Mouse (Mus musculus) T-helper 1 cell (primary cell): ENCODE results near the gene Cdkl1.

Experiments used
- in situ Hi-C: fragments of 300-600 bp; cut with MboI, MseI; formaldehyde crosslinking; loops from one replicate; pipeline ENCODE4 v1.15.1; 2025; ENCODE audit warnings: high pct_unique_total_duplicates

The Cdkl1 gene

GRCm38 (mm10) chr12:69790530-69791505 lies at the start of gene Cdkl1:
Gene Cdkl1, minus strand, starts transcription at chr12:69791267.
- in situ Hi-C loops: no loop called here

- in situ Hi-C loops: loop anchor here (10.0 kb wide), 1 partner anchor 816 kb away; no protein-coding TSS in a partner anchor
Measured at GRCm38 (mm10) chr12:69838376-69838775, 47.3 kb upstream of the Cdkl1 start.

- in situ Hi-C loops: loop anchor here (10.0 kb wide), 1 partner anchor 821 kb away; no protein-coding TSS in a partner anchor
Measured at GRCm38 (mm10) chr12:69833982-69834604, 43.0 kb upstream of the Cdkl1 start.

- in situ Hi-C loops: loop anchor here (10.0 kb wide), 1 partner anchor 823 kb away; no protein-coding TSS in a partner anchor
Measured at GRCm38 (mm10) chr12:69831239-69831910, 40.3 kb upstream of the Cdkl1 start.

- in situ Hi-C loops: no loop called here
Measured at GRCm38 (mm10) chr12:69828214-69828613, 37.1 kb upstream of the Cdkl1 start.

- in situ Hi-C loops: loop anchor here (25.0 kb wide), 1 partner anchor 762 kb away; no protein-coding TSS in a partner anchor
Measured at GRCm38 (mm10) chr12:69824881-69825597, 34.0 kb upstream of the Cdkl1 start.

- in situ Hi-C loops: loop anchor here (25.0 kb wide), 1 partner anchor 773 kb away; no protein-coding TSS in a partner anchor
Measured at GRCm38 (mm10) chr12:69814272-69814671, 23.2 kb upstream of the Cdkl1 start.

- in situ Hi-C loops: loop anchor here (25.0 kb wide), 1 partner anchor 774 kb away; no protein-coding TSS in a partner anchor
Measured at GRCm38 (mm10) chr12:69813596-69813995, 22.5 kb upstream of the Cdkl1 start.

- in situ Hi-C loops: loop anchor here (25.0 kb wide), 1 partner anchor 774 kb away; no protein-coding TSS in a partner anchor
Measured at GRCm38 (mm10) chr12:69812986-69813385, 21.9 kb upstream of the Cdkl1 start.

GRCm38 (mm10) chr12:69811976-69812375 lies 20.9 kb upstream of the Cdkl1 start:
- in situ Hi-C loops: loop anchor here (25.0 kb wide), 1 partner anchor 775 kb away; no protein-coding TSS in a partner anchor

- in situ Hi-C loops: loop anchor here (25.0 kb wide), 1 partner anchor 778 kb away; no protein-coding TSS in a partner anchor
Measured at GRCm38 (mm10) chr12:69809439-69809838, 18.4 kb upstream of the Cdkl1 start.

- in situ Hi-C loops: loop anchor here (25.0 kb wide), 1 partner anchor 780 kb away; no protein-coding TSS in a partner anchor
Measured at GRCm38 (mm10) chr12:69807399-69807985, 16.4 kb upstream of the Cdkl1 start.

- in situ Hi-C loops: loop anchor here (25.0 kb wide), 1 partner anchor 782 kb away; no protein-coding TSS in a partner anchor
Measured at GRCm38 (mm10) chr12:69805148-69805547, 14.1 kb upstream of the Cdkl1 start.

- in situ Hi-C loops: loop anchor here (25.0 kb wide), 1 partner anchor 783 kb away; no protein-coding TSS in a partner anchor
Measured at GRCm38 (mm10) chr12:69804393-69805070, 13.5 kb upstream of the Cdkl1 start.

- in situ Hi-C loops: loop anchor here (25.0 kb wide), 1 partner anchor 784 kb away; no protein-coding TSS in a partner anchor
Measured at GRCm38 (mm10) chr12:69803196-69803595, 12.1 kb upstream of the Cdkl1 start.

GRCm38 (mm10) chr12:69800586-69800985 lies 9.5 kb upstream of the Cdkl1 start:
- in situ Hi-C loops: loop anchor here (25.0 kb wide), 1 partner anchor 787 kb away; no protein-coding TSS in a partner anchor

GRCm38 (mm10) chr12:69796311-69796710 lies 5.2 kb upstream of the Cdkl1 start:
- in situ Hi-C loops: no loop called here

- in situ Hi-C loops: no loop called here
Measured at GRCm38 (mm10) chr12:69789766-69790529, 1.1 kb downstream of the Cdkl1 start.

GRCm38 (mm10) chr12:69788380-69788779 lies 2.7 kb downstream of the Cdkl1 start:
- in situ Hi-C loops: no loop called here
